Mouse (Mus musculus) forebrain, embryonic 15.5 days (tissue): Measurements from ENCODE around the gene Ascc3. TPM values are rescaled to one million over a fixed set of nuclear protein-coding genes. Genes with fewer than 3 reads are reported as not detected.

ENCODE experiments used
- ATAC-seq: fragments of 200-750 bp; cut with Nextera tagmentation; replicated peaks from 2 replicates; pipeline ENCODE4 v1.8.0; 2017; ENCODE audit warnings: mild to moderate bottlenecking, moderate TSS enrichment, moderate library complexity
- H3K27ac ChIP-seq: fragments of 300-500 bp; sonication (generic); replicated peaks from 2 replicates; pipeline ENCODE4 v1.5.1; 2015; ENCODE audit warnings: mild to moderate bottlenecking, inconsistent platforms
- H3K27me3 ChIP-seq: fragments of 300-500 bp; sonication (generic); 2 replicates; pipeline ENCODE4 v1.6.1; 2015; ENCODE audit warnings: inconsistent platforms
- H3K36me3 ChIP-seq: fragments of 300-500 bp; sonication (generic); 2 replicates; pipeline ENCODE4 v1.6.1; 2015; ENCODE audit warnings: mild to moderate bottlenecking, inconsistent platforms
- H3K4me1 ChIP-seq: fragments of 300-500 bp; sonication (generic); 2 replicates; pipeline ENCODE4 v1.6.1; 2015; ENCODE audit warnings: inconsistent platforms
- H3K4me2 ChIP-seq: fragments of 300-500 bp; sonication (generic); replicated peaks from 2 replicates; pipeline ENCODE4 v1.6.1; 2015; ENCODE audit warnings: mild to moderate bottlenecking, inconsistent platforms
- H3K4me3 ChIP-seq: fragments of 300-500 bp; sonication (generic); 2 replicates; pipeline ENCODE4 v1.5.1; 2015; ENCODE audit warnings: mild to moderate bottlenecking, inconsistent platforms
- H3K9ac ChIP-seq: fragments of 300-500 bp; sonication (generic); replicated peaks from 2 replicates; pipeline ENCODE4 v1.6.1; 2015; ENCODE audit warnings: mild to moderate bottlenecking, inconsistent platforms
- H3K9me3 ChIP-seq: fragments of 300-500 bp; sonication (generic); 2 replicates; pipeline ENCODE4 v1.6.1; 2016; ENCODE audit warnings: inconsistent platforms
- WGBS: fragments of 180-500 bp; shearing (Covaris S2); methylation state at CpG from one replicate; pipeline ENCODE4 v1.1.7; 2015; ENCODE audit warnings: mixed read lengths; 5-methylcytosine and 5-hydroxymethylcytosine counted together
- polyA plus RNA-seq: library from polyadenylated mRNA; unstranded; fragments of >200 nt; fragmentation: Nextera tagmentation; extraction: Ambion mirVana; gene quantifications from 2 replicates; pipeline ENCODE4 v1.2.1, GENCODE M21; 2015

The Ascc3 gene
- polyA plus RNA-seq, 1 experiment from 2014 or later: 17.4 TPM

DNA sequence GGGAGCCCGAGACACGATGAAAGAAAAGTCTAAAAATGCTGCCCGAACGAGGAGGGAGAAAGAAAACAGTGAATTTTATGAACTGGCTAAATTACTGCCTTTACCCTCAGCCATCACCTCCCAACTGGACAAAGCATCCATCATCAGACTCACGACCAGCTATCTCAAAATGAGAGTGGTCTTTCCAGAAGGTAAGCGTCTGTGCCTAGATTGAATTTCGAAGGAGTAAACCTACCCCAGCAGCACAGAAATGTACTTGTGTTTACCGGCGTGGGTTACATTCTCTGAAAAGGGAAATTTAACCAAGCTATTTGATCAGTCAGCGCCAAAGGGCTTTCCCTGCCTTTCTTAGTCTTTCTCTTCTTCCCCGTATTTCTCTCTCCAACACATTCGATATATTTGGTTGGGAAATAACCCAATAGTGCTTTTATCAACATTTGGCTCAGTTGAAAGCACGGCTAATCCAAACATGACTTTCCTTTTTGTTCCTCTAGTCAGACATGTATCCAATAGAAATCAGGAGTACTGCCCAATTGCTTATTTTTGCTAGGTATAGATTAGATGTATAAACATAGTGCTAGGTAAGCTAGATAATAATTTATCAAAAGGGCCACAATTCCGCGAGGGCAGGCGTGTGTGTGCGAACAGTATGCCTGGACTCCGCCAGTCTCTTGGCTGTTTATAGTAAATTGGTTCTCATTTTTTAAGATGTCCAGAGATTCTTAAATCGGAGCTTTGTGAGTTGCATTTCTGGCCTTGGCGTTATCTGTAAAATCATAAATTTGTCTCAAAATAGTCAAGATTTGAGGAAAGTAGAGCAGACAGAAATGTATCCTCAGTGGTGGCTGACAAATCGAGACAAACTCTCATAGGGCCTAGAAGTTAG, 303.7 kb downstream of the Ascc3 start:
- Histone ChIP-seq H3K4me3 (no peak overlapping the region), H3K4me2 (no peak overlapping the region), H3K27me3 (peaks cover 75% of the 10 kb centered on the region), H3K36me3 (no peaks in the 10 kb centered on the region), H3K4me1 (peaks cover 26% of the 10 kb centered on the region), H3K27ac (no peak overlapping the region), H3K9me3 (no peaks in the 10 kb centered on the region), H3K9ac (no peak overlapping the region)
- WGBS: 4% methylated on average over 21 of the region's 21 CpGs
- ATAC-seq: no peak

DNA sequence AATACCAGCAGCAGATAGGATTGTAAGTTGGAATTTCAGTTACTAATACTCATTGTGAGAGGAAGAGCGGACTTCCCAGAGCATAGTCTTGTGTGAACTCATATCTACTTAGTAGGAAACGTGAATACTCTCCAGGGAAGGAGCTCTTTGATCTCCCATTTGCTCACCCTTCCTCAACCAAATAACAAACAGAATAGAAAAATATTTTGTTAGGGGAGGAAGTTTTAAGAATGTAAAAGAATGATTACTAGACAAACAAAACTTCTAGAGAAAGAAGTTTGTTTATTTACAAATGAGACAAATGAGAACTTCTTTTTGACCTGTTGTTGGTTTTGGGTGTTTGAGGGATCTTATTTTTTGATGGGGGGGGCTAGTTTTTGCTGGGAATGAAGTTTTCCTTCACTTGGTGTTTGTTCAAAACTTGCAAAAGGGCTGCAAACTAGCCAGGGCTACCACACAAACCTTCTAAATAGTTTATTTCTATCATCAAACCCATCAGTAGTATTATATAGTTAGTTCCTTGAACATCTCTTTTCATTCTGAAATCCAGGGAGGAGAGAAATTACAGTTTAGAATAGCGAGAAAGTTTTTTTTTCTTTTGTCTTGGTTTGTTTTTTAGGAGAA, 304.4 kb downstream of the Ascc3 start:
- Histone ChIP-seq H3K9ac (no peak overlapping the region), H3K4me1 (peaks cover 26% of the 10 kb centered on the region), H3K36me3 (no peaks in the 10 kb centered on the region), H3K4me3 (no peak overlapping the region), H3K27me3 (peaks cover 75% of the 10 kb centered on the region), H3K9me3 (no peaks in the 10 kb centered on the region), H3K27ac (no peak overlapping the region), H3K4me2 (no peak overlapping the region)
- WGBS: 7% methylated on average over 3 of the region's 3 CpGs
- no peak for ATAC-seq

DNA sequence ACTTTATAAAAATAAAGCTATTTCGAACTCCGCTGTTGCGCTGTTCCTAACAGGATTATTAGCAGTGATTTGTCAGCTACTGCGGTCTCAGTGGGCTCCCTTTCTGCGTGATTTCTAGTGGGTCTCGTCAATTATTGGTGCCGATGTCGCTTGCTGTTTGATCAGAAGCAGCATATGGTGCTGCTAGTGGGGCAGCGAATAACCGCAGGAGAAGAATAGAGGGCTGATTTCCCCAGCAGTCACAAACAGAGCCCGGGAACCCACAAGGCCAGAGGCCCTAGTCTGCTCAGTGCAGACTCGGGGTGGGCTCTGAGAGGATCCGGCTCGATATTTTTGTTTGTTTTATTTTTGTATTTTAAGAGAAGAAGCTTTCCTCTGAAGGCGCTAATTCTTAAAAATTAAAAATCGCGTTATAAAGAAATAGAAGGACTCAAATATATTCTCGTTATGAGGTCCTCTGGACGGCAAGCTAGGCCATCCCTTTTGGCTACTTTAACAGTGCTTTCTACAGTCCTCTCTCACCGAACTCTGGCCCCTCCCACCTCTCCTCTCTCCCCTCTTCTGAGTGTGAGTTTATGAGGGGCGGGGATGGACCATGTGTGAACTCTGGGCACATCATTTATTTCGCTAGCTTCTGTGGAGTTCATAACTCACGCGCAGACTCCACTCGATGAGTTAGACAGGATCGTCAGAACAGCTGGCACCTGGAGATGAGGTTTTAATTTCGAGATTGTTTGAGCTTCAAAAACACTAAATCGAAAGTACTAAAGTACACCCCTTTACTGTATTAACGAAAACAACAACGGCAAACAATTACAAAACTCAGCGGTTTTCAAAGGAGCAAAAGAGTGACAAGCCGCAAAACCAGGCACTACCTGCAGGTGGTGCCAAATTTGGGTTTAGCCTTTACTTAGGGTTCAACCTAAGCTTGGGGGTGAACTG, 305.3 kb downstream of the Ascc3 start:
- Histone ChIP-seq H3K4me3 (no peak overlapping the region), H3K27me3 (peaks cover 75% of the 10 kb centered on the region), H3K4me1 (peaks cover 29% of the 10 kb centered on the region), H3K27ac (no peak overlapping the region), H3K9ac (no peak overlapping the region), H3K4me2 (no peak overlapping the region), H3K9me3 (no peaks in the 10 kb centered on the region), H3K36me3 (no peaks in the 10 kb centered on the region)
- no peak for ATAC-seq
- WGBS: 2% methylated on average over 32 of the region's 32 CpGs

DNA sequence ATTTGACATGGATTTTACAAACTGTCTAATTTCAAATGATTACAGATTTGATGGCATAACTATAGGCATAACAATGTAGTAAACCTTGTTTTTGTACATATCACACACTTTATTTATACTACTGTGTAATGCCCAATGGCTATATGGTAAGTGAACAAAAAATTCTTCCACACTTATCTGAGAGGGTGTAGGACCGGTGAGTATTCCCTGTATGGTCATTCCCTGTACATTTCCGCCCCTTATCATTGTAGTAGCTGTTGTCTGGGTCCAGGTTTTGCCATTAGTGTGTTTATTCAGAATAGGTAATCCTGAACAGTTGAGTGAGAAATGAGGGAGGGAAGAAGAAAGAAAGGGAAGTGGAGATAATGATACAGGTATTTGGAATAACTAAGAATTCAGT, 306.2 kb downstream of the Ascc3 start:
- no peak overlapping the region for H3K9ac ChIP-seq
- no peak overlapping the region for H3K4me3 ChIP-seq
- H3K4me1 ChIP-seq: peaks cover 34% of the 10 kb centered on the region
- no peaks in the 10 kb centered on the region for H3K36me3 ChIP-seq
- no peaks in the 10 kb centered on the region for H3K9me3 ChIP-seq
- H3K27ac ChIP-seq: no peak overlapping the region
- H3K27me3 ChIP-seq: peaks cover 73% of the 10 kb centered on the region
- no peak overlapping the region for H3K4me2 ChIP-seq
- ATAC-seq: no peak
- 13% methylated on average over 2 of the region's 2 CpGs for WGBS

DNA sequence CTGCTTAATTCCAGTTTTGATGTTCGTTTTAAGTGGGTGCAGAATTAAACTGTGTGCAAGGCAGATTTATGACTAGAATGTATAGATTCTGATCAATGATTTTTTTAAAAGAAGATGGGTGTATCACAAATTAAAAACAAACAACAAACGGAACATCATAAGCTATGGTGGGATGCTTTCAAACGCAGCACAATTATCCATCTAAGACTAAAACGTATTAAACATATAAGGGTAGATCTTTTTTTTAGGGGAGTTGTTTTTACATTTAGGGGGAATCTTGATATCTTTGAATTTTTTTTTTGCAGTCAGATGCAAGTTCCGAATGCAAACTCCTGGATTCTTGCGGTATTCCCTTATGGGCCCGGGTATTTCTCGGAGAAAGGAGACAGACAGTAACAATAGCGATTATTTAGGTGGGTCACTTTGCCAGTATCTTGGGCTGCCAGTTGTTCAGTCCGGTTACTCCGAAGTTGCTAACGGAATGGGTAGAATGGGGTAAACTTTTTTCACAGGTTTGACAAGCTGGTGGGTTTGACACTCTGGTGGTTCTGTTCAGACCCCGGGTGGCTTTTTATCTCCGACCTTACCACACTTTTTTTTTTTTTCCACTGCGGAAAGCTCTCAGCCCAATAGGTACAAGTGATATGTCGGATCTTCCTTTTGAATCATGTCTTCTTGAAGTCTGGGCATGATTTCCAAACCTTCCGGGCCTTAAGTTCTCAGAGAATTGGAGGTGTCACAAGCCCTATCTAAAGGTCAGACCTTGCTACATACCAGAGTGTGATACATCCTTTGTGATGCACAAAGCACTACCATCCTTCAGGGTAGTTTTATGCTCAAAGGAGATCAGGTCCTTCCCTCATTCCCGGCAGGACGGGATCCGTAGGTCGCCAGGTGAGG, 307.6 kb downstream of the Ascc3 start:
- Histone ChIP-seq H3K36me3 (no peaks in the 10 kb centered on the region), H3K9me3 (no peaks in the 10 kb centered on the region), H3K9ac (no peak overlapping the region), H3K4me2 (no peak overlapping the region), H3K27me3 (peaks cover 74% of the 10 kb centered on the region), H3K27ac (no peak overlapping the region), H3K4me1 (peaks cover 21% of the 10 kb centered on the region), H3K4me3 (no peak overlapping the region)
- ATAC-seq: no peak
- WGBS: 3% methylated on average over 21 of the region's 21 CpGs
